Mouse (Mus musculus) lung, postnatal 0 days (tissue): Measurements from ENCODE around the gene Card10. TPM values are rescaled to one million over a fixed set of nuclear protein-coding genes. Genes with fewer than 3 reads are reported as not detected.
A peak's percentile ranks its signal among the peaks of the same experiment; 100 is the strongest.

Experiments used
- ATAC-seq: fragments of 200-750 bp; cut with Nextera tagmentation; 2 replicates; pipeline ENCODE4 v1.8.0; 2017; ENCODE audit warnings: moderate library complexity
- DNase-seq: peaks from one replicate; pipeline ENCODE4 v3.0.0-alpha.2; 2016; ENCODE audit warnings: low spot score
- H3K27ac ChIP-seq: fragments of 300-500 bp; sonication (generic); 2 replicates; pipeline ENCODE4 v1.5.1; 2014; ENCODE audit warnings: antibody characterized with exemption, mild to moderate bottlenecking, low read length, mixed read lengths
- H3K27me3 ChIP-seq: fragments of 300-500 bp; sonication (generic); replicated peaks from 2 replicates; pipeline ENCODE4 v1.6.1; 2014; ENCODE audit warnings: low read length, mixed read lengths; ENCODE audit not compliant: insufficient read depth
- H3K36me3 ChIP-seq: fragments of 300-500 bp; sonication (generic); 2 replicates; pipeline ENCODE4 v1.6.1; 2014; ENCODE audit warnings: low read length, mixed read lengths; ENCODE audit not compliant: insufficient read depth
- H3K4me1 ChIP-seq: fragments of 300-500 bp; sonication (generic); 2 replicates; pipeline ENCODE4 v1.6.1; 2014; ENCODE audit warnings: antibody characterized with exemption, low read depth, low read length, mixed read lengths; ENCODE audit not compliant: insufficient read depth
- H3K4me2 ChIP-seq: fragments of 300-500 bp; sonication (generic); replicated peaks from 2 replicates; pipeline ENCODE4 v1.6.1; 2014; ENCODE audit warnings: low read depth, mild to moderate bottlenecking, low read length, moderate library complexity, mixed read lengths
- H3K4me3 ChIP-seq: fragments of 300-500 bp; sonication (generic); 2 replicates; pipeline ENCODE4 v1.5.1; 2014; ENCODE audit warnings: low read depth, low read length
- H3K9ac ChIP-seq: fragments of 300-500 bp; sonication (generic); replicated peaks from 2 replicates; pipeline ENCODE4 v1.6.1; 2014; ENCODE audit warnings: low read depth, mild to moderate bottlenecking
- H3K9me3 ChIP-seq: fragments of 300-500 bp; sonication (generic); 2 replicates; pipeline ENCODE4 v1.6.1; 2016; ENCODE audit warnings: low read length, mixed read lengths
- CTCF ChIP-seq: IDR thresholded peaks from 2 replicates; pipeline ENCODE4 v1.5.1; 2016; ENCODE audit warnings: antibody characterized with exemption, mild to moderate bottlenecking
- EP300 ChIP-seq: IDR thresholded peaks from 2 replicates; pipeline ENCODE4 v1.6.1; 2016; ENCODE audit warnings: antibody characterized with exemption, mild to moderate bottlenecking, control low read depth
- WGBS: fragments of 180-500 bp; shearing (Covaris S2); extraction: QIAGEN DNeasy Blood & Tissue Kit; methylation state at CpG from one replicate; pipeline ENCODE4 v1.1.7; 2014; 5-methylcytosine and 5-hydroxymethylcytosine counted together
- polyA plus RNA-seq: library from polyadenylated mRNA; unstranded; fragments of >200 nt; fragmentation: Nextera tagmentation; extraction: Ambion mirVana; gene quantifications from 2 replicates; pipeline ENCODE4 v1.2.1, GENCODE M21; 2015

Gene Card10
- polyA plus RNA-seq, 1 experiment from 2014 or later = 7.5 TPM

- H3K9ac ChIP-seq = no peak overlapping the region
- H3K36me3 ChIP-seq = peaks cover 16% of the 10 kb centered on the region; the same call in 1 of the 2 replicates
- ATAC-seq (no peak), DNase-seq (no peak)
- H3K27ac ChIP-seq = no peak overlapping the region
- TF ChIP-seq CTCF (no peak), EP300 (no peak)
- H3K9me3 ChIP-seq = no peaks in the 10 kb centered on the region
- WGBS = 70% methylated on average over 5 of the region's 5 CpGs
- no peak overlapping the region for H3K4me3 ChIP-seq
- H3K4me2 ChIP-seq = no peak overlapping the region
- no peaks in the 10 kb centered on the region for H3K27me3 ChIP-seq
- H3K4me1 ChIP-seq = no peaks in the 10 kb centered on the region
These were observed 23.2 kb downstream of the Card10 start for GRCm38 (mm10) chr15:78779690-78780089.

- TF ChIP-seq CTCF (peak; percentile 47), EP300 (no peak)
- H3K4me2 ChIP-seq = no peak overlapping the region
- H3K4me1 ChIP-seq = no peaks in the 10 kb centered on the region
- H3K27ac ChIP-seq = no peak overlapping the region
- no peaks in the 10 kb centered on the region for H3K27me3 ChIP-seq
- WGBS = 64% methylated on average over 8 of the region's 8 CpGs
- ATAC-seq = no peak
- peaks cover 16% of the 10 kb centered on the region; the same call in 1 of the 2 replicates for H3K36me3 ChIP-seq
- no peak overlapping the region for H3K9ac ChIP-seq
- H3K9me3 ChIP-seq = no peaks in the 10 kb centered on the region
- DNase-seq = no peak
- no peak overlapping the region for H3K4me3 ChIP-seq
These were observed 23.6 kb downstream of the Card10 start for GRCm38 (mm10) chr15:78779253-78779652.

- DNase-seq = peak; percentile 88
- Histone ChIP-seq H3K4me3 (no peak overlapping the region), H3K27me3 (no peaks in the 10 kb centered on the region), H3K9me3 (no peaks in the 10 kb centered on the region), H3K36me3 (peaks cover 16% of the 10 kb centered on the region; the same call in 1 of the 2 replicates), H3K4me2 (no peak overlapping the region), H3K9ac (no peak overlapping the region), H3K27ac (no peak overlapping the region), H3K4me1 (no peaks in the 10 kb centered on the region)
- 58% methylated on average over 13 of the region's 15 CpGs for WGBS
- peak; percentile 85 for ATAC-seq
- no peak for TF ChIP-seq EP300
- peak; percentile 88 for TF ChIP-seq CTCF
These were observed 24.6 kb downstream of the Card10 start for GRCm38 (mm10) chr15:78778077-78778870.

GRCm38 (mm10) chr15:78773290-78773729, 29.5 kb downstream of the Card10 start, which contains the start of gene Mfng:
TSS of gene Mfng (minus strand) at chr15:78773475.
- TF ChIP-seq CTCF (peak; percentile 1; the same call in 1 of the 2 replicates), EP300 (no peak)
- no peaks in the 10 kb centered on the region for H3K27me3 ChIP-seq
- DNase-seq (peak; percentile 89), ATAC-seq (peak; percentile 84)
- no peaks in the 10 kb centered on the region for H3K4me1 ChIP-seq
- under 1% methylated on average over 8 of the region's 11 CpGs for WGBS
- peak within 1 kb of the TSS; percentile 56 for H3K4me2 ChIP-seq
- peak within 1 kb of the TSS; percentile 33 for H3K4me3 ChIP-seq
- H3K36me3 ChIP-seq = peaks cover 8% of the 10 kb centered on the region; the same call in 1 of the 2 replicates
- peak within 1 kb of the TSS; percentile 80 for H3K27ac ChIP-seq
- H3K9me3 ChIP-seq = no peaks in the 10 kb centered on the region
- H3K9ac ChIP-seq = peak within 1 kb of the TSS; percentile 34

GRCm38 (mm10) chr15:78772856-78773255, 30.0 kb downstream of the Card10 start:
- Histone ChIP-seq H3K4me3 (peak overlapping the region; percentile 33), H3K36me3 (peaks cover 8% of the 10 kb centered on the region; the same call in 1 of the 2 replicates), H3K4me1 (no peaks in the 10 kb centered on the region), H3K9ac (peak overlapping the region; percentile 34), H3K27me3 (no peaks in the 10 kb centered on the region), H3K4me2 (peak overlapping the region; percentile 56), H3K9me3 (no peaks in the 10 kb centered on the region), H3K27ac (peak overlapping the region; percentile 80)
- ATAC-seq = no peak
- no peak for DNase-seq
- 24% methylated on average over 14 of the region's 14 CpGs for WGBS
- TF ChIP-seq EP300 (no peak), CTCF (no peak)

- WGBS = 32% methylated on average over 4 of the region's 4 CpGs
- no peak overlapping the region for H3K9ac ChIP-seq
- DNase-seq (peak; percentile 39), ATAC-seq (peak; percentile 78)
- peak overlapping the region; percentile 33 for H3K4me3 ChIP-seq
- no peaks in the 10 kb centered on the region for H3K27me3 ChIP-seq
- TF ChIP-seq CTCF = no peak
- TF ChIP-seq EP300 = no peak
- H3K27ac ChIP-seq = peak overlapping the region; percentile 80
- H3K4me1 ChIP-seq = no peaks in the 10 kb centered on the region
- peak overlapping the region; percentile 56 for H3K4me2 ChIP-seq
- H3K36me3 ChIP-seq = peaks cover 8% of the 10 kb centered on the region; the same call in 1 of the 2 replicates
- H3K9me3 ChIP-seq = no peaks in the 10 kb centered on the region
These were observed 30.5 kb downstream of the Card10 start for GRCm38 (mm10) chr15:78772368-78772763.
